Mouse (Mus musculus) 3T3-L1 (cell line): ENCODE results near the gene Samd4b.
A peak's percentile ranks its signal among the peaks of the same experiment; 100 is the strongest.

Experiments
- DNase-seq: peaks from one replicate; pipeline ENCODE4 v3.0.0-alpha.2; 2015; ENCODE audit warnings: low read depth, low spot score

The Samd4b gene

DNA sequence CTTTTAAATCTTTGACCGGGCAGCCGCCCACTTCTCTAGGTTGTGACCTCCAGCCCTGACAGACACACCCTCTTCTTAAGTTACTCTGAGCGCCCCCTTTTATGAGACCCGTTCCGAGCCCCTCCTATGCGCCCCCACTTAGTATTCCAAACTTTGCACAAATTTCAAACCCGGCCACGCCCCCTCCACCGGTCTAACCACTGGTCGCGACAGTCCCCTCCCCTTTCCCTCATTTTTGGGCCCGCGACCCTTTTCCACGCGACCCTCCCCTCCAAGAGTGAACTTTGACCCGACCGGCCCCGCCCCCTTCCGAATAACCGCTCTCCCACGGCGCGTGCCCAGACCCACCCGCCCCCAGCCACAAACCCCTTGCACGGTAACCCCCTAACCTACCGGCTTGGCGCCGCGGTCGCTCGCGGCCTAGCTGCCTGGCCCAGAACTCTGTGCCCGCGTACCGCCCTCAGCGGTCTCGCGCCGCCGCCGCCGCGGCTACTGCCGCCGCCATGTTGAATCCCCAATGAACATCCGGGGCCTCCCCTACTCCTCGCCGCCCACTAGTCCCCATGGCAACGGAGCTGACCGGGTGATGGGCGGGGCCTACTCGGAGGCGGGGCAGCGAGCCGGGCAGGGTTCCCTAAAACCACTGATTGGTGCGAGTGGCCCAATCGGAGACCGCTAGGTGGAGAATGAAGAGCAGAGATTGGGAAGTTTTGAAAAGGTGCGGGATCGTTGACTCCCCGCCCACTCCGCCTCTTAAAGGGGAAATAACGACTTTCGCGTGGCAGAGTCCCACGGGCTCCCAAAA is at the start of gene Samd4b, which contains the start of gene Pak4:
Gene Samd4b, minus strand, starts transcription at position 503 of the 805 bp plus-strand sequence.
Gene Pak4, minus strand, starts transcription at position 544 of the 805 bp plus-strand sequence.
- DNase-seq = peak; percentile 96

DNA sequence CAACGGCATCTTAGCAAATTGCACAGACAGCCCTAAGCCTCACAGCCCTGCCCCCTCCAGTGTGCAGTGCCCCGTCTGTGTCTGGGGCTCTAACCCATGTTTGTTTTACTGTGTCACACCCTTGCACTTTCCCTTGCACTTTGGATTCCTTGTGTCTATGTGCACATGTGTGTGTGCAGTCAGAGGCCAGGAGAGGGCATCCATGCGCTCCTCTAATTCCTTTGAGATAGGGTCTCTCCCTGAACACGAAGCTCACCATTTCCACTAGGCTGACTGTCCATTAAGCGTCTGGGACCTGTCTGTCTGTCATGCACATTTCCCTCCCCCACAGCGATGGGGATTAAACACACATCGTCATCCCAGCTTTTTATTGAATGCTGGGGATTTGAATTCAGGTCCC is 49.1 kb upstream of the Samd4b start:
- DNase-seq = no peak

GRCm38 (mm10) chr7:28645947-28646475 is 48.1 kb upstream of the Samd4b start:
- peak; percentile 52 for DNase-seq

DNA sequence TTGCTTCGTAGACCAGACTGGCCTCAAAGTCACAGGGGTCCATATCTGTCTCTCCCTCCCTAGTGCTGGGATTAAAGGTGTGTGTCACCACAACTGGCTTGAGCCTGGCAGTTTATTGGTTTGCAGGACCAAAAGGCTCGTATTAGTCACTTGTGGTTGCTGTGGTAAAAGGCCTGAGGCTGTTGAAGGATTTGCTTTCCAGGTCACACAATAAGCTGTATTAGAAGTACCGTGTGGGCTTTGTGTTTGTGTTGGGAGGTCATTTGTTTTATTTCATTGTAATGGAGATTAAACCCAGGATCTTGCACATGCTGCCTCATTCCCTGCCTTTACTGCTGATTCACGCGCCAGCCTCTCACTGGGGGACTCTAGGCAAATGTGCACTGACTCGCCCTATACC is 47.4 kb upstream of the Samd4b start:
- peak; percentile 76 for DNase-seq

- DNase-seq = no peak
Measured at GRCm38 (mm10) chr7:28641546-28641945, 43.6 kb upstream of the Samd4b start.

DNA sequence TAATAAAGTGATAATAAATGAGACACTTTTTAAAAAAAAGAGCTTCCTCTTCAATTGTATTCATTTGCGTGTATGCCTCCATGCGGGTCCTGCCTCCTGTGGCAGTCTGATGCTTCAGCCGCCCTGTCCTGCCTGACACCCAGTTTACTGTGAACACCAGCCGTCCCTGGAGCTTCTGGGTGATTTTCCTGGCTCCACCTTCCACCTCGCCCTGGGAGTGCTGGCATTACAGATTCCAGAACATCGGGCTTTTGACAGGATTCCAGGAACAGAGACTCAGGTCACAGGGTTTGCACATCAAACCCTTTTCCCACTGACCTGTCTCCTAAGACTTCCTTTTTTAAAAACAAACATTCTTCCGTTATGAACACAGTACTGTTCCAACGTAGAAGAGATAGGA is 39.6 kb upstream of the Samd4b start:
- DNase-seq = no peak

DNA sequence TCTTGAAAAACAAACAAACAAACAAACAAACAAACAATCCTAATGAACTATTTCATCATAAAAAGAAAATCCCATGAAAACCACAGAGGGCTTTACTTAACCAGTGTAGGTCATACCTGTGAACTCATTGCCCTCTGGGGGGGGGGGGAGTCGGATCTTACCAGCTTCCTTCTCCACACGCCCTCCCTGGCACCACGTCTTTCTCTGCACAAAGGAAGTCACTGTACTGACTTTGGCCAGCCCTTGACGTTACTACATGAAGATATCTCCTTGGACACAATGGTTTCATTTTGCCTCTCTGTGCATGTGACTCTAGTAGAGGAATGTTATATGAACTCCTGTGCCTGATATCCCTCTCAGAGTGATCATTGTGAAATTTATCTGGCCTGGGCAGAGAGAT is 36.2 kb upstream of the Samd4b start:
- no peak for DNase-seq

GRCm38 (mm10) chr7:28631073-28631472 is 33.1 kb upstream of the Samd4b start, which contains the start of gene Acp7:
Gene Acp7 (minus strand): TSS chr7:28631332.
- DNase-seq = no peak

DNA sequence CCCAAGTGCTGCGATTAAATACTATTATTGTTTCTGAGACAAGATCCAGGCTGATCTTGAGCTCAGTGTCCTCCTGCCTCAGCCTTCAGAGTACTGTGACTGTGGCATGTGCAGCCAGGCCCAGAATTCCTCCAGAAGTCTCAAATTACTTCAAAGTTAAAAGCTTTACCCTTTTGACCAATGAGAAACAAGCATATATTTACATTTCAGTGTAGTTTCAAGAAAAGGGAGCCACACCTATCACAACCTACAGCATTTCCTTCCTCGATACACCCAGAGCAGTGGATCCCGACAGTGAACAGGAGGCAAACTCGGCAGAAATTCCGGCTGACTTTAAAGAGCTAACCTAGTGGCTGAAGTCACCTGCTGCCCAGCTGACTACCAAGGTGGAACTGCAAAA is 26.8 kb upstream of the Samd4b start:
- DNase-seq = no peak

DNA sequence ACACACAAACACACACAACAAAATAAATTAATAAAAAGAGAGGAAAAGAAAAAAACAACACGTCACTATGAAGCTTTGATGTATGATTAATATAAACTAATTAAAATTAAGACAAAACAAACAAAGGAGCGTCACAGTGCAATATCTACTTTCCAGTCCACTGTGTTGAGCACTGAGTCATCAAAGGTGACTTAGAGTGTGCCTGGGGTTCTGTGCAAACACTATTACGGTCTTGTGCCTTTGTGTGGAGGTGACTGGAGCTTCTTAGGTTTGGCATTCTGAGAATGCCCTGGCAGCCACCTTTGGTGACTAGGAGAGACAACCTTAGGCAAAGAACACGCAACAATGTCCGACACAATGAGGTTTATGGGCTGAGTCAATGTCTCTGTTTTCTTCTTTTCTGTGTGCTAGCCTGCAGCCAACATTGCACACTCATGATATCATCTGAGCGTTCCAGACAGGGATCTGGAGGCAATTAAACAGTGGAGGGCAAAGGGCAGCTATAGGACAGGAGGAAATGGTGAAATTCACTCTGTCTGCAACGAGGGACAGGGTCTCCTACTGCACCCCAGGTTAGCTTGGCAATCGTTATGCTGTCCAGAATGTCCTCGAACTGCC is 21.3 kb upstream of the Samd4b start:
- peak; percentile 70 for DNase-seq

GRCm38 (mm10) chr7:28605951-28606350 is 8.0 kb upstream of the Samd4b start:
- DNase-seq = peak; percentile 28

GRCm38 (mm10) chr7:28603788-28604187 is 5.8 kb upstream of the Samd4b start:
- peak; percentile 28 for DNase-seq

DNA sequence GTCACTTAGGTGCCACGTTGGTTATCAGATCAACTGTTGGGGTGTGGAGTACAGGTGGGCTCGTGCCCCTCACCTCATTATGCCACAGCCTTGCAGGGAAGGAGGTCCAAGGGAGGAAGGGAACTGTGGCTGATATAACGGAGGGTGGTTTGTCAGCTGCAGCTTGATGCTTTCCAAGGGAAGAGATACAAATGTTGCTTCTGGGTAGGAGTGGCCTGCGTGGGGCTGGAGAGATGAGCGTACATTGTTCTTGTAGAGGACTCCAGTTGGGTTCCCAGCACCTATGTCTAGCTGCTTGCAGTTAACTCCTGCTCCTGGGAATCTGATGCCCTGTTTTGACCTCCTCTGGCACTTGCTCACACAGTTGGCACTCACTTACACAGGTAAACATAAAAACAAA is 5.2 kb upstream of the Samd4b start:
- no peak for DNase-seq

GRCm38 (mm10) chr7:28601668-28602067 is 3.7 kb upstream of the Samd4b start:
- peak; percentile 73 for DNase-seq

GRCm38 (mm10) chr7:28601029-28601428 is 3.1 kb upstream of the Samd4b start:
- DNase-seq = peak; percentile 77

GRCm38 (mm10) chr7:28598951-28599350 is 1.0 kb upstream of the Samd4b start:
- no peak for DNase-seq

DNA sequence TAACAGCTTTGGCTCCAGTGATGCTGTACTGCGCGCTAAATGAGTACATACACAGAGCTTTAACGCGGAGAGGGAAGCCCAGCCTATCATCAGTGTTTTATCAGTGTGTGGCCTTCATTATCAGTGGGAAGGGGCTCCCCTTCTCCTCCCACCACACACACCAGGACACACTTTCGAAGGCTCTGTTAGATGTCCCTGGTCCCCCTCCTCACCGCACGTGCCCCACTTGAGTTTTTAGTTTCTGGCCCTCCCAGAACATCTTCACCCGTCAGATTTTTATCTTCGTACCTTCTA is 720 bp downstream of the Samd4b start:
- no peak for DNase-seq

DNA sequence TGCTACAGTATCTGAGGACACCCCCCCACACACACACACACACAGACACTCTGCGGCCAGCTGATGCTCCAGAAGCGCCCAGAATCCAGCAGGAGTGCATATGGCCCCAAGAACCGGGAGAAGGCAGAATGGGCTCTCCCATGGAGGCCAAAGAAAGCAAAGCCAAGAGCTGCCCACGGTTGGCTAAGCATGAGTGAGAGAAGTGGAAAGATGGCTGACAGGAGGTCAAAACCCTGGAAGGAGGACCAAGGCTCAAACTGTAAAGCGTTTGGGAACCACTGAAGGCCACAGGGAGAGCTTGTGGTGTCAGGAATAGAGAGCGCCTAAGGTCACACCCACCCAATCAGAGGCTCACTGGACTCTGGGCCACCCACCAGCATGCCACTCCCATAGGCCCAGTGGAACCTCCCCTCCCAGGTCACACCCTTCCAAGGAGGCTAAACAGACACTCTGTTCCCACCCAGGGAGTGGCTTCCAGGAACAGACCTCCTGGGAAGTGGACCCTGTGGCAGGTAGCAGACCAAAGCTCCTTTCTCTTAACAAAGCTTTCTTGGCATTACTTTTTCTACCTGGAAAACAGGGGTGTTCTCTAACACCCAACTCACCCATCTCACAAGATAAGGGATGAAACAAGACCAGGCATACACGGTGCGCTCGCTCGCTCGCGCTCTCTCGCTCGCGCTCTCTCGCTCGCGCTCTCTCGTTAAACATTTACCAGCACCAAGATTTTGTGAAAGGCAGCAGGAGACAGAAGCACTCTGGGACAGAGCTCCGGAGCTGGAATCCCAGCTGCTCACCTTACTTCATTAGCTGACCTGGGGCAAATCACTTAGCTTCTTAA is 1.3 kb downstream of the Samd4b start:
- DNase-seq = no peak

DNA sequence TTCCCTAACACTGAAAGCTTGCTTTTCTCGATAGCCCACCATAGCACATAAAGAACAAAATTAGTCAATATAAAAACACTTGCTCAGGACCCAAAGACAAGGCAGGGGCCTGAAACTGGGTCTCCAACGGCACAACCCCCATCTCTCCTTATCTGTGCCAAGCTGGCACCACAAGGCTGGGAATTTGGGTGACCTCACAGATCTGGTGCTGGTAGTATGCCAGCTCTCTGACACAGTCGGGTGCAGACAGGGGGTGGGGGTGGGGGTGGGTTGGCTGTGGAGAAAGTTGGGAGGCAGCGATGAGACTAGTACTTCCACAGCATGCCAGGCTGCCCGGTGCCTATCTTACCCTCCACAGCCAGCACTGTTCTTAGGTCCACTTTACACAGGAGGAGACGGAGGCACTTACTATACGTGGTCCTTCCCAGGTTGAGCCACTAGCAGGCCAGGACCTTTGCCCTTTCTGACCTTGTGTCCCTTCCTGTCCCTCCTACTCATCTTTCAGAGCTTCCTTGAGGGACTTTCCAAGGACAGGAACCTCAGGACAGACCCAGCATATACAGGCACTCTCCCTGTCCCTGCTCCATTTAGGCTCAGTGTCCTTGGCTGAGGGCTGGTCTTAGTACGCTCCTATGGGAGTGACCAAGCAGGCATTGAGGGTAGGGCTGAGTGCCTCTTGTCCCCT is 2.1 kb downstream of the Samd4b start:
- DNase-seq = no peak

GRCm38 (mm10) chr7:28593206-28594111 is 4.5 kb downstream of the Samd4b start:
- DNase-seq = no peak
